Comparison of ENCODE assay signal across 14 mouse cellular contexts in the genomic region with DNA sequence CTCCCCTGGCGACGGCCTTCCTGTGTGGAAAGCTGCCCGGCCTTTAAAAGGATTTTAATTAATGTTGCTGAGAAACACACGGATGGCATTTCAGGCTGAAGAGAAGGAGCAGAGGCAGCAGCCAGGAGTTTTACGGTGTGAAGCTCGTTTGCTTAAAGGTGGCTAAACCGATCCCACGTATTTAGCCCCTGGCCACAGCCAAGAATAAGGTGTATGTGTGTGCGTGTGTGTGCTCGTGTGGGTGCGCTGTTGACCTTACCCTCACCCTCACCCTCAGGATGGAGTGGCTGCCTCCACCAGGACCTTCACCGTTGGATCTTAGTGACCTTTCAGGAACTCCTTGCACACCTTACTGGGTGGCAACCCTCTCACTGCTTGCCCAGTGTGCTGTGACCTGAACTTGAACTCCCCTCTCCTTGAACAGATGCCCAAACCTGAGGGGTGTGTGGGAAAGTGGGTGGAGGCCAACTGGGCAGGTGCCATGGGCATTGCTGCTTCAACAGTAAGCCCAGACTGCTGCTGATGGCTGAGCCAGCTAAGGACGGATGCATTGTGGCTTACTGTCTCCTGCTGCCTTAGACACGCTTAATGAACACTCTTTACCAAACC.
DNase-seq lines count a peak whose midpoint lies in the region; ATAC-seq lines count a peak whose summit lies in the region.
"Had no signal": no experiment of that assay in that cellular context is flagged by ENCODE, and none has a peak within 500 bp of the region (broad histone marks: within the 10 kb centered on the region; RNA-seq: fewer than 3 reads in every experiment).

No protein-coding gene starts in this region.

- no peak for ATAC-seq in neural tube, embryonic 13.5 days (ENCODE audit: low read depth)
- ATAC-seq: intestine, postnatal 0 days had no signal

- intact Hi-C loops in left cerebral cortex, postnatal 10 days (cut with DNase I): no loop called here

- H3K27ac ChIP-seq in neural tube, embryonic 13.5 days (replicated peaks): peak overlapping the region; percentile 46; the same call in 1 of the 2 replicates
- peak overlapping the region; percentile 66 for H3K27ac ChIP-seq in limb, embryonic 10.5 days
- H3K27ac ChIP-seq: macrophage had no signal

- H3K4me2 ChIP-seq in neural tube, embryonic 13.5 days: no peak overlapping the region

- no peak overlapping the region for H3K4me3 ChIP-seq in neural tube, embryonic 13.5 days
- no peak overlapping the region for H3K4me3 ChIP-seq in limb, embryonic 10.5 days

- no peaks in the 10 kb centered on the region for H3K27me3 ChIP-seq in neural tube, embryonic 13.5 days
- H3K27me3 ChIP-seq in limb, embryonic 10.5 days (ENCODE audit: low read depth, poor library complexity, severe bottlenecking): peaks cover 11% of the 10 kb centered on the region; the same call in 1 of the 2 replicates

- H3K36me3 ChIP-seq in neural tube, embryonic 13.5 days: no peaks in the 10 kb centered on the region
- no peaks in the 10 kb centered on the region for H3K36me3 ChIP-seq in limb, embryonic 10.5 days
- H3K36me3 ChIP-seq: G1E had no signal

- peak; percentile 50 to 73 for DNase-seq in cerebellum, postnatal 14 days
- no peak for DNase-seq in cerebellum, adult 18-20 months
- DNase-seq in neural tube, embryonic 10.5 days (ENCODE audit: extremely low spot score, low spot score): no peak
- DNase-seq in limb, embryonic 10.5 days (ENCODE audit: low spot score): no peak
- DNase-seq in lung, postnatal 14 days: peak; percentile 35
- no peak for DNase-seq in spleen, adult 12 weeks (ENCODE audit: low spot score)
- DNase-seq in left cerebral cortex, postnatal 10 days (ENCODE audit: extremely low spot score in 1 of 2, low spot score in 2 of 2): no peak
- DNase-seq: B cell, adult 2 months; heart, postnatal 4 days; thymus, postnatal 36 days had no signal

- 74% methylated on average over 14 of the region's 14 CpGs for WGBS in neural tube, embryonic 13.5 days
- WGBS in limb, embryonic 10.5 days: 63% methylated on average over 14 of the region's 14 CpGs

- no peak overlapping the region for H3K9ac ChIP-seq in neural tube, embryonic 13.5 days

- no peaks in the 10 kb centered on the region for H3K9me3 ChIP-seq in neural tube, embryonic 13.5 days
- no peaks in the 10 kb centered on the region for H3K9me3 ChIP-seq in limb, embryonic 10.5 days (replicated peaks)
- H3K9me3 ChIP-seq: G1E had no signal

- H3K4me1 ChIP-seq in neural tube, embryonic 13.5 days (replicated peaks): peaks cover 19% of the 10 kb centered on the region; the same call in 1 of the 2 replicates
- H3K4me1 ChIP-seq in limb, embryonic 10.5 days: peaks cover 44% of the 10 kb centered on the region

Comparison
In these comparisons a context has a peak if more than half of its experiments do, and no peak if none do; other contexts are left out.
1. DNase-seq: peak in cerebellum, postnatal 14 days (2 of 2) and lung, postnatal 14 days (single experiment); none in cerebellum, adult 18-20 months (0 of 2), neural tube, embryonic 10.5 days (single experiment), limb, embryonic 10.5 days (single experiment), spleen, adult 12 weeks (single experiment) and left cerebral cortex, postnatal 10 days (0 of 2).